Mouse (Mus musculus): ENCODE results near the gene Dpm3. TPM values are rescaled to one million over a fixed set of nuclear protein-coding genes. Genes with fewer than 3 reads are reported as not detected.

Gene Dpm3
- polyA plus RNA-seq, 1 experiment from 2014 or later: 177 TPM

DNA sequence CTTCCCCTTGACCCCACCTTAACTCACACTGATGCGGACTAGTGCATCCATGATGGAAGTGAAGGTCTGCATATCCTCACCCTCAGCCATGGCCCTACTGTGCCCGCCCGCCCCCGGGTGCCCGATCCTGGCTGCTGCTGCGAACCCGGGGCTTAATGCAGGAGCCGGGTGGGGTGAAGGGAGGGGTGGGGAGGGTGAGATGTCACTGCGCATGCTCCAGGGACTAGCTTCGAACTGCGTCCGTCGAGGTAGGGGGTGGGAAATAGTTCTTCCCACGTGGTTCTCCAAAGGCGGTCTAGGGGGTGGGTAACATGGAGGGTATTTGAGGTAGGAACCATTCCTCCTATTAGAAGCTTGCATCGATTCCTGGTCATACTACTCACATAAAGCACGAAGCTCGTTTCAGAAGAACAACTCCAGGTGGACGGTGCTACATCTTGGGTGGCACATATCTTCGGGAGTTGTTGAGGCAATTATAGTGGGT is 13.4 kb upstream of the Dpm3 start, which contains the start of gene Krtcap2:
Krtcap2 (plus strand) TSS at position 279 of the 484 bp plus-strand sequence.
- no peaks in the 10 kb centered on the region for H3K27me3 ChIP-seq (replicated peaks; ENCODE audit: control insufficient read depth, insufficient read depth, low read length)
- peak within 1 kb of the TSS; percentile 83 for H3K9ac ChIP-seq (ENCODE audit: low read depth, low read length)
- H3K27ac ChIP-seq (replicated peaks; ENCODE audit: low read depth, low read length): peak within 1 kb of the TSS; percentile 71
- H3K9me3 ChIP-seq (ENCODE audit: control insufficient read depth, low read length): no peaks in the 10 kb centered on the region
- 6% methylated on average over 20 of the region's 20 CpGs for WGBS
- peak; percentile 75 for DNase-seq (ENCODE audit: low spot score)
- H3K4me3 ChIP-seq (ENCODE audit: low read depth, low read length): peak within 1 kb of the TSS; percentile 69
- peak within 1 kb of the TSS; percentile 65 for H3K4me2 ChIP-seq (ENCODE audit: low read depth, low read length)
- H3K36me3 ChIP-seq (ENCODE audit: control insufficient read depth, insufficient read depth, low read length): peaks cover 13% of the 10 kb centered on the region; the same call in 1 of the 2 replicates
- peak; percentile 30 for ATAC-seq (ENCODE audit: low read depth)
- peaks cover 8% of the 10 kb centered on the region; the same call in 1 of the 2 replicates for H3K4me1 ChIP-seq (ENCODE audit: control insufficient read depth, insufficient read depth, low read length)

DNA sequence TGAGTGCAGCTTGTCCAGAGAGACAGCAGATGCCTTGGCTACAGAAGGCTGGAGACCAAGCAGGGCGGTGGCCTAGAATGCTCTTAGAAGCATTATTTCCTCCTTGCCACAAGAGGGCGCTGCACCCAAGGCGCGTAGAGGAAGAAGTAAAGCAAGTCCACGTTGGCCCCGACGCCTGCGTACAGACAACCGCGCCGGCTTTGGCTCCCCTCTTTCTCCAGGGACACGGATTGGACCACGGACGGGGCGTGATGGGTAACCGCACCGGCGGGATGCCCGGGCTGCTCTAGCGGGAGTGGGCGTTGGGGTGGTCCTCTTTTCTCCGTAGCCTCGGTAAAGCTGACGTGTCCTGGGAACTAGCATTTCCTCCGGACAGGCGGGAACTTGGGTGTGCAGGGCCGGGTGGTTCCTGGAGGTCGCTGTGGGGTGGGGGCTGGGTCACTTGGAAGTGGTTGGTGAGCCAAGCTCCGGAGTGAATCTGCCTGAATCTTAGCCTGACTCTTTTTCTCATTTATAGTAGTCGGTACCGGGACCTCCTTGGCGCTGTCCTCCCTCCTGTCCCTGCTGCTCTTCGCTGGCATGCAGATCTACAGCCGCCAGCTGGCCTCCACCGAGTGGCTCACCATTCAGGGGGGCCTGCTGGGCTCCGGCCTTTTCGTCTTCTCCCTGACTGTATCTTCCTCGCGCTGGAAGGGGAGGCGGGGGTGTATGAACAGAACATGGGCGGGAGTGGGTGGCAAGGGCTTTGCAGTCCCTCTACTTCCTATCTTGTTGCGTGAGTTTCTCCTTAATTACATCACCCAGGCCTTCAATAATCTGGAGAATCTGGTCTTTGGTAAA is 12.7 kb upstream of the Dpm3 start, which contains the start of gene Trim46:
Trim46 (minus strand) TSS at position 49 of the 840 bp plus-strand sequence.
- Histone ChIP-seq H3K27ac (replicated peaks; ENCODE audit: low read depth, low read length) (peak within 1 kb of the TSS; percentile 71), H3K9ac (ENCODE audit: low read depth, low read length) (peak within 1 kb of the TSS; percentile 83), H3K4me1 (ENCODE audit: control insufficient read depth, insufficient read depth, low read length) (peaks cover 15% of the 10 kb centered on the region; the same call in 1 of the 2 replicates), H3K27me3 (replicated peaks; ENCODE audit: control insufficient read depth, insufficient read depth, low read length) (no peaks in the 10 kb centered on the region), H3K4me3 (ENCODE audit: low read depth, low read length) (peak within 1 kb of the TSS; percentile 69), H3K9me3 (ENCODE audit: control insufficient read depth, low read length) (no peaks in the 10 kb centered on the region), H3K36me3 (ENCODE audit: control insufficient read depth, insufficient read depth, low read length) (peaks cover 13% of the 10 kb centered on the region; the same call in 1 of the 2 replicates), H3K4me2 (ENCODE audit: low read depth, low read length) (peak within 1 kb of the TSS; percentile 65)
- 1% methylated on average over 30 of the region's 42 CpGs for WGBS
- ATAC-seq (ENCODE audit: low read depth) (peak; percentile 72), DNase-seq (ENCODE audit: low spot score) (peak; percentile 96)

DNA sequence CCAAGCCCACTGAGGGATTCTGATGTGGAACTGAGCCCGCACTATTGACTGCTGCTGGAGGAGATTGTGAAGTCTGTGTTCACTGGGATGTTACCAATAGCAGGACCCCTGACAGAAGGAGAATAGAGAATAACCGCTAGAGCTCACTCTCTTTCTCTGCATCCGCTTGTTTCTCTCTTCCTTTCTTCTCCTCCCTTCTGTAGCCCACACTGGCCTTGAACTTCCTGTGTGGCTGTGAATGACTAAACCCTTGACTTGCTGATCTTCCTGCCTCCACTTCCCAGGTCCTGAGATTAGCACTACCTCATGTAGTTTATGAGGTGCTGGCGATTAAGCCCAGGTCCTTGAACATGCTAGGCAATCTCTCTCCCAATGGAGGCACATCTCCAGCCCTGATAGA is 11.7 kb upstream of the Dpm3 start:
- no peak for ATAC-seq (ENCODE audit: low read depth)

DNA sequence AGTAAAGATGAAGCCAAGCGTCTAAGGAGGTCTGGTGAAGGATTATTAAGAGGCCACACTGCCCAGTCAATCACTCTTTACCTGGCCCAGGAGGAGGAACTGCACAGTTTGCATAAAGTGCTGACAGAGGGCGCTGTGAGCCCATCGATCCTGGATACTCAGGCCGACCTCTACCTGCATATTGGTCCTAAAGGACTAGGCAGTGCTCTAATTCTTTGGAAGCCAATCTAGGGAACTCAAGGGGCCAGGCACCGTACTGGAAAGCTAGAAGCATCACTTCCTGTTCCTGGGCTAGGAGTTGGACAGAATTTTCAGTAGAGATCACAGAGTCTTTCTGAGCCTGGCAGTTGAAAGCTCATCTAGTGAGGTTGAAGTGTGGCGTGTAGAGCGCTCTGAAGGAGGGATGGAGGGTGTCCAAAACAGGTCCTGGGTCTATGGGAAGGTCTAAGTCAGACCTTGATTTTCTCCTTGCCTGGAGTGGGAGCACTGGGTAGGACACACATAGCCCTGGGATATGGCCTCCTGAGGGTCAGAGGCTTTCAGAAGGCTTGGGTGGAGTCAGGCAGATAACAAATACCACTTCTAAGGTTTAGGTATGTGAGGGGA is 8.6 kb upstream of the Dpm3 start:
- H3K9ac ChIP-seq (ENCODE audit: low read depth, low read length): no peak overlapping the region
- no peaks in the 10 kb centered on the region for H3K27me3 ChIP-seq (replicated peaks; ENCODE audit: control insufficient read depth, insufficient read depth, low read length)
- H3K4me3 ChIP-seq (ENCODE audit: low read depth, low read length): no peak overlapping the region
- peaks cover 8% of the 10 kb centered on the region; the same call in 1 of the 2 replicates for H3K4me1 ChIP-seq (ENCODE audit: control insufficient read depth, insufficient read depth, low read length)
- no peaks in the 10 kb centered on the region for H3K9me3 ChIP-seq (ENCODE audit: control insufficient read depth, low read length)
- DNase-seq (ENCODE audit: low spot score): peak; percentile 67
- no peak overlapping the region; the same call in 1 of the 2 replicates for H3K27ac ChIP-seq (replicated peaks; ENCODE audit: low read depth, low read length)
- H3K4me2 ChIP-seq (ENCODE audit: low read depth, low read length): no peak overlapping the region
- ATAC-seq (ENCODE audit: low read depth): no peak
- 19% methylated on average over 7 of the region's 7 CpGs for WGBS
- H3K36me3 ChIP-seq (ENCODE audit: control insufficient read depth, insufficient read depth, low read length): peaks cover 7% of the 10 kb centered on the region; the same call in 1 of the 2 replicates

More for the DNA sequence above, 11.7 kb upstream of the Dpm3 start:
- no peaks in the 10 kb centered on the region for H3K27me3 ChIP-seq (replicated peaks; ENCODE audit: control insufficient read depth, insufficient read depth, low read length)
- H3K27ac ChIP-seq (replicated peaks; ENCODE audit: low read depth, low read length): no peak overlapping the region
- H3K4me1 ChIP-seq (ENCODE audit: control insufficient read depth, insufficient read depth, low read length): peaks cover 15% of the 10 kb centered on the region; the same call in 1 of the 2 replicates
- 92% methylated on average over 4 of the region's 4 CpGs for WGBS
- H3K4me2 ChIP-seq (ENCODE audit: low read depth, low read length): peak overlapping the region; percentile 65
- no peaks in the 10 kb centered on the region for H3K9me3 ChIP-seq (ENCODE audit: control insufficient read depth, low read length)
- peak overlapping the region; percentile 69 for H3K4me3 ChIP-seq (ENCODE audit: low read depth, low read length)
- DNase-seq (ENCODE audit: low spot score): no peak
- peaks cover 7% of the 10 kb centered on the region; the same call in 1 of the 2 replicates for H3K36me3 ChIP-seq (ENCODE audit: control insufficient read depth, insufficient read depth, low read length)
- peak overlapping the region; percentile 83 for H3K9ac ChIP-seq (ENCODE audit: low read depth, low read length)

DNA sequence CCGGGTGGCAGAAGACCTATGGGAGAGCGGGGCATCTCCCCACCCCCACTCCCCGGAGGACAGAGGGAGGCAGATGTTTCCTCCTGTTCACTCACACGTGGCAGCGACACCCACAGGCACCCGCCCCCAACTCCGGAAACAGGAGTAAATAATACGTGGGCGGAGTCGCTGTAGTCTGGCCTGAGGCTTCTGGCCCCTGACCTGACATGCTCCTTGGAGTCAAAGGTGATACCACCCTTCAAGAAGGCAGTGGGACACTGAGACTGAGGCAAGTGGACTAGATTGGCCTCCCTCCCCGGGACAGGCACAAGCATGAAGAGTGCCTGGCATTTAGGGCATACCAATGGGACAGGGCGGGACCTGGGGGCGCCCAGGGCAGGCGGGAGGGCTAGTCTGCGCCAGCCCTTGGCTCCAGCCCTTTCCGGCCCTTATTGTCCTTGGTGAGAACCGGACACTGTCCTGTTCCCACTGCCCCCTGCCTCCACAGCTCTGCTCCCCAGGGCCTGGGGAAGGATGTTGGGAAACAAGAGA is 7.7 kb upstream of the Dpm3 start:
- no peaks in the 10 kb centered on the region for H3K9me3 ChIP-seq (ENCODE audit: control insufficient read depth, low read length)
- 0 out of 2 replicates have a peak overlapping the region, but pooled peaks have one; percentile 15 for H3K27ac ChIP-seq (replicated peaks; ENCODE audit: low read depth, low read length)
- H3K27me3 ChIP-seq (replicated peaks; ENCODE audit: control insufficient read depth, insufficient read depth, low read length): no peaks in the 10 kb centered on the region
- no peak overlapping the region for H3K4me3 ChIP-seq (ENCODE audit: low read depth, low read length)
- ATAC-seq (ENCODE audit: low read depth) (no peak), DNase-seq (ENCODE audit: low spot score) (peak; percentile 59)
- 1% methylated on average over 17 of the region's 17 CpGs for WGBS
- peaks cover 7% of the 10 kb centered on the region; the same call in 1 of the 2 replicates for H3K36me3 ChIP-seq (ENCODE audit: control insufficient read depth, insufficient read depth, low read length)
- H3K9ac ChIP-seq (ENCODE audit: low read depth, low read length): 0 out of 2 replicates have a peak overlapping the region, but pooled peaks have one; percentile 17
- H3K4me1 ChIP-seq (ENCODE audit: control insufficient read depth, insufficient read depth, low read length): peaks cover 8% of the 10 kb centered on the region; the same call in 1 of the 2 replicates
- 0 out of 2 replicates have a peak overlapping the region, but pooled peaks have one; percentile 27 for H3K4me2 ChIP-seq (ENCODE audit: low read depth, low read length)

DNA sequence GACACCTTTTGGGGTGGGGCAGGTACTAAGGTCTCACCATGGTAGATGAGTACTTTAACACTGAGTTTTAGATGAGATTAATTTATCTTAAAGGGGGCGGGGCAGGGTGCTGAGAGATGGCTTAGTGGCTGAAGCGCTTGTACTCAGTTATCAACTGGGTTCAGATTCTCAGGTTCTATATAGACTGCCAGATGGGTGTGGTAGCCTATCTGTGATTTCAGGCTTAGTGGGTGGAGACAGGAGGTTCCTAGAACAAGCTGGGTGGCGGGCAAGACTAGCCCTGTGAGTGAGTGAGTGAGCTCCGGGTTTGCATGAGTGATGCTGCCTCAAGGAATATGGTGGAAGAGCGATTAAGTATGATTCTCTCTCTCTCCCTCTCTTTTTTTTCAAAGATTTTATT is 4.2 kb upstream of the Dpm3 start:
- Histone ChIP-seq H3K9ac (ENCODE audit: low read depth, low read length) (no peak overlapping the region), H3K4me1 (ENCODE audit: control insufficient read depth, insufficient read depth, low read length) (peaks cover 8% of the 10 kb centered on the region; the same call in 1 of the 2 replicates), H3K27ac (replicated peaks; ENCODE audit: low read depth, low read length) (no peak overlapping the region), H3K9me3 (ENCODE audit: control insufficient read depth, low read length) (no peaks in the 10 kb centered on the region), H3K27me3 (replicated peaks; ENCODE audit: control insufficient read depth, insufficient read depth, low read length) (no peaks in the 10 kb centered on the region), H3K4me3 (ENCODE audit: low read depth, low read length) (no peak overlapping the region), H3K4me2 (ENCODE audit: low read depth, low read length) (no peak overlapping the region), H3K36me3 (ENCODE audit: control insufficient read depth, insufficient read depth, low read length) (no peaks in the 10 kb centered on the region)
- ATAC-seq (ENCODE audit: low read depth) (no peak), DNase-seq (ENCODE audit: low spot score) (no peak)
- WGBS: 98% methylated on average over 5 of the region's 5 CpGs

DNA sequence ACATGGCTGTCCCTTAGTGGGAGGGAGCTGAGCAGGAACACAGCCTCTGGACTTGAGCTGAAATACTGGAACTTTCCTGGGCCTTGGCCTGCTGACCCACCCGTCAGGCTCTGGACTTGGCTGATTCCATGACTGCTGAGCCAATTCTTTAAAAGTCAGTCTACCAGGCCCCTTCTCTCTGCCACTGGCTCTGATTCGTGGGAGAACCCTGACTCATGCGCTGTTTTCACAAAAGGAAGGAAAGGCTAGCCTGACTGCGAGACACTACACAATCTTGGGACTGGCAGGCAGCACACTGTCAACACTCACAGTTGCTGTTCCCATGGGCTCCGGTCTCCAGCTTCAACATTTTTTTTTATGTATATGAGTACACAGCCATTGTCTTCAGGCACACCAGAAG is 3.0 kb upstream of the Dpm3 start:
- peaks cover 3% of the 10 kb centered on the region; the same call in 1 of the 2 replicates for H3K4me1 ChIP-seq (ENCODE audit: control insufficient read depth, insufficient read depth, low read length)
- no peaks in the 10 kb centered on the region for H3K27me3 ChIP-seq (replicated peaks; ENCODE audit: control insufficient read depth, insufficient read depth, low read length)
- DNase-seq (ENCODE audit: low spot score): no peak
- no peak for ATAC-seq (ENCODE audit: low read depth)
- no peaks in the 10 kb centered on the region for H3K36me3 ChIP-seq (ENCODE audit: control insufficient read depth, insufficient read depth, low read length)
- H3K4me3 ChIP-seq (ENCODE audit: low read depth, low read length): no peak overlapping the region
- H3K27ac ChIP-seq (replicated peaks; ENCODE audit: low read depth, low read length): no peak overlapping the region
- no peak overlapping the region for H3K9ac ChIP-seq (ENCODE audit: low read depth, low read length)
- H3K9me3 ChIP-seq (ENCODE audit: control insufficient read depth, low read length): no peaks in the 10 kb centered on the region
- H3K4me2 ChIP-seq (ENCODE audit: low read depth, low read length): no peak overlapping the region
- WGBS: 79% methylated on average over 5 of the region's 5 CpGs

DNA sequence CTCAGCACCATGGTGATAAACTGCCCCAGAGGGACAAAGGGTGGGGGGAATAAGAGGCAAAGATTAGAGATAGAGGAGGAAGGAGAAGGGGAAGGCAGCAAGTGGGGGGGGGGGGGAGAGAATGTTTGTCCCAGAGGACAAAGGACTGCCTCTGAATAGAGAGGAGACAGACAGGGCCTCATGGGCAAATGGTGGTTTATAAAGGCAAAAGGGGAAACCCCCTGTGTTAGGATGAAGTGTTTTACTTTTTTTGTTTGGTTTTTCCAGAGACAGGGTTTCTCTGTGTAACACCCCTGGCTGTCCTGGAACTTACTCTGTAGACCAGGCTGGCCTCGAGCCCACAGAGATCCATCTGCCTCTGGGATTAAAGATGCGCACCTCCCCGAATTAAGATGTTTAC is 1.1 kb downstream of the Dpm3 start:
- DNase-seq (ENCODE audit: low spot score): no peak
- Histone ChIP-seq H3K9ac (ENCODE audit: low read depth, low read length) (no peak overlapping the region), H3K4me3 (ENCODE audit: low read depth, low read length) (no peak overlapping the region), H3K4me1 (ENCODE audit: control insufficient read depth, insufficient read depth, low read length) (no peaks in the 10 kb centered on the region), H3K4me2 (ENCODE audit: low read depth, low read length) (no peak overlapping the region), H3K36me3 (ENCODE audit: control insufficient read depth, insufficient read depth, low read length) (no peaks in the 10 kb centered on the region), H3K27me3 (replicated peaks; ENCODE audit: control insufficient read depth, insufficient read depth, low read length) (no peaks in the 10 kb centered on the region), H3K27ac (replicated peaks; ENCODE audit: low read depth, low read length) (no peak overlapping the region), H3K9me3 (ENCODE audit: control insufficient read depth, low read length) (no peaks in the 10 kb centered on the region)
- ATAC-seq (ENCODE audit: low read depth): no peak
- 70% methylated on average over 3 of the region's 3 CpGs for WGBS

All from embryonic facial prominence, embryonic 14.5 days (tissue).